Mouse (Mus musculus) c-Kit-positive CD71-negative TER-119-negative erythroid progenitor cells, embryonic 14.5 days (primary cell): Measurements from ENCODE around the gene Atl2.

ENCODE experiments used
- DNase-seq: peaks from one replicate; pipeline ENCODE4 v3.0.0-alpha.2; 2013; ENCODE audit warnings: low read depth

The Atl2 gene

DNA sequence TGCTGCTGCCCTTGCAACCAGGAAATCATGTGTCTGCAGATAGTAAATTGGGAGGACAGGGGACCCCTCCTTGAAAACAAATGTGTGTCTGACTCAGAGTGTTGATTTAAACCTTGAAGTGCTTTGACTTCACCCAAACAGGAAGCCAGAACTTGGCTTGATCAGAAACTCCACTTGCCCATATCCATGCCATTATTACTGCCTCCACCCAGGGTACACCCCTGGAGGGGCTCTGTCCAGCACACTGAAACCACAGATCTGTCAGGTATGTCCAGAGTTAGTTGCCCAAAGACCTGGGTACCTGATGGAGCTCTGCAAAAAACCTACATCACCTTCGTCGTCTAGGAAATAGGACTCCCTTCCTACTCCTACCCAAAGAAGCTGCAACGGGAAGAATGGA, 77.0 kb downstream of the Atl2 start:
- DNase-seq: no peak

DNA sequence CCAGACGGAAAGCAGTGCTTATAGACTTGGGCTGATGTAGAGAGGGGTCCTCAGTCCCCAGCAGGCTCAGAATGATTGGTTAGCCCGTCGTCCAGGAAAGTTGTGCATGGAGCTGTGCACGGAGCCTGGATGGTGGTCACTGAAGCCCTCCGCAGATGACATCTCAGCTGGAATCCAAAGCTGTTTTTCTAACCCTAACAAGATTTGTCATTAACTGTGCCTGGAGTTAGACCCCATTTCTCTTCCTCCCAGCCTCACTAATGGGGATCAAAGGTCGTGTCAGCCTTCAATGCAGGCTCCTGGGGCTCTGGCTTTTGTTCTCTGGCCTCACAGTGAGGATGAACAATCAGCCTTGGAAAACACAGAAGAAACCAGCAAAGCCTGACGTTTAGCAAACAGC, 77.9 kb downstream of the Atl2 start:
- DNase-seq: no peak

DNA sequence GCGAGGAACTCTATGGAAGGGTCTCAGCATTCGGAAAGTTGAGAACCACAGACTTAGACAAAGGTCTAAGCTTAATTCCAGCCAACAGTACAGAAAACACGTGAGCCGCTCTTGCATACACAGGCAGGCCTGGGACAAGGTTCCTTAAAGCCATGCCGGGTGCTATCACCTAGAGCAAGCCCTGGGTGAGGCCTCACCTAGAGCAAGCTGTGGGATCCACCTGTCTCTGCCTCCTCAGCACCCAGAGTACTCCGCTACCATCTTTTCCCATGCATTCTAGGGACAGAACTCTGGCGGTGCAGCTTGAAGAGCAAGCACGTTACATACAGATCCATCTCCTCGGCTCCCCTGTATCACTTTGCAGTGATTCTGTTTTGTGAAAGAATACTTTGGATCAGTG, 78.4 kb downstream of the Atl2 start:
- DNase-seq: no peak

DNA sequence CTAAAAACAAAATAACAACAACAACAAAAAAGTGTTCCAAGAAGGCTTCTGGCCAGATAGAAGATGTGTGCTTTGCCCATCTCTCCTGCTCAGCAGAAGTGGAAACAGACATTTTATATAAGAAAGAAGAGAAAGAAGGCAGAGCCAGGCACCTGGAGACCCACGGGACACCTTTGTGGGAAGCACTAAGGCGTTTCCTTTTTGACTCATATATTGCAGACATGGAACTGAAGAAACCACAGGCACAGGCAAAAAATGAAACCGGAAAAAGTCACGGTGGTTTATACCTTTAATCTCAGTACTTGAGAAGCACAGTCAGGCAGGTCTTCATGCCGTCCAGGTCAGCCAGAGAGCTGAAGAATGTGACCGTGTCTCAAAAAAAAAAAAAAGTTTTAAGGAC, 79.0 kb downstream of the Atl2 start:
- DNase-seq: no peak

DNA sequence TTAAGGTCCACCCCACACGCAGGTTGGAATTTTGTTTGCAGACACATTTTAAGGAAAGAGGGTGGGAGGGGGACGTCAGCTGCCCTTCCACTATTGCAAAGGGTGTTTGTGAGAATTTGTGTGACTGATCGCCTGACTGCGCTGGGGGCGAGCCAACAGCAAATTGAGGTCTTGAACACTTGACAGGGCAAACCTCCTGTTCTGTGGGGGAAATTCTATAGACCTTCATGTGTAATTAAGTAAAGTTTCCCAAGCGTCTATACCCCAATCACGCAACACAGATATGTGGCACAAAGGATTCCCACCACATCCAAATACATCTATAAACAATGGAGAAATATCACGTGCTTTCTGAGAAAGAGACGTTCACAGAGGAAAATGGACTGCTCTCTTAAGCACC, 85.5 kb downstream of the Atl2 start:
- DNase-seq: no peak

DNA sequence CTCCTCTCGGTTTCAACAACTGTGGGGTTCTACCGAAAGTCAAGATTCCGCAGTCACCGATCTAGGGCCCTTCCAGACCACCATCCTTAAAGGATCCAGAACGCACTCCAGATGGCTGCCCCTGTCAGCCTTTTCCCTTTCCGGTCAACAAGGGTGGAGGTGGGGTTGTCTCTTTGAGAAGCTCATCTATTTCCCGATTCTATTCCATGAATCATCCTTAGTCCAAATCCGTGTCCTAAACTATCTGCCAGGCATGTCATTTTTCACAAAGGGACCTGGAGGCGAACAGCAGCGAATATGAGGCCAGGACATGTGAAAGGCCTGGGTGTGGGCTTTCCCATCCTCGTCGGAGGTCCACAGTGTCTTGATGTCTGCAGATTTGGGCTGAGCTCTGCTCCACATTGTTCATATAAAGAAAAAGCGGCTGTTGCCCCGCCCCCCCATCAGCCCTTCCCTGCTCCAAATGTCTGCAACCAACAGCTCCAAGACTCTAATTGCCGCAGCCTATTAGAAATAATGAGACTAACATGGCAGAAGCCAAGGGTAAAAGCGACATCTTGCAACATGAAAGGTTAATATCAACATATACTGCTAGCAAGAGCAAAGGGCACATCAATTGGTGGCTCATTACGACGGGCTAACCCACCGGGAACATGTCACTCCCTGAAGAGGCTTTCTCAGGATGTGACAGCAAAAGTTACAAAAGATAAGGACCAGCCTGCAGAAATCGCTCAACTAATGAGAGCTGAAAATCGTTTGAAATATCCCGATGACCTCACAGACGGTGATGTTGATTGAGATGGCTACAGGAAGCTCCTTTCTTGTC, 86.2 kb downstream of the Atl2 start:
- DNase-seq: no peak

DNA sequence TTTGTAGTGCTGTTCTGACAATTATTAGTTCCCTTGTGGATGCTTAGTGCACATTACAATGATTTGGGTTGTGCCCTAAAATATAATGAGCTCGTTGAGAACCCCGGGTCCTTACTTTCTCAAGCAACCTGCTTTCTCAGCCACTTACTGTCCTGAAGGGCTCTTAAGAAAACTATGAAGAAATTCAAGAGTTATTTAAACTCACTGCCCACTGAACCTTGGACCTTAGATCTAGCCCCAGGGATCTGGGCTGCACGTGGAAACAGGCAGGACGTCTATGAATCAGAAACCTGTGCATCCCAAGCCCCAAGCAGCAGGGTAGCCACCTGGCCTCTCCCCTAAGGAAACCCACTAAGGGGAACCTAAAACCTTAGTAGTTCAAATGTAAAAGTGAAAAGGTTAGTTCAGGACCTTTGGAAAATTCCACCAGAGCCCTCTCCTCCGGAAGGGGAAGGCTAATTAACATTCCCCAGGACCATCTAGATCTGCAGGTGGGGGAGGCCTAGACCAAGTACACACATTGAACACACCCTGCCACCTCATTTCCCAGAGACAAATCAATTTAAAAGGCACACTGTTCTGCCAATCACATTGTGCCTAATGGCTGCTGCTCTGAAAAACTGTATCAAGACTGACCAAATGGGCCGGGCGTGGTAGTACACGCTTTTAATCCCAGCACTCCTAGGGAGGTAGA, 88.5 kb downstream of the Atl2 start:
- no peak for DNase-seq

DNA sequence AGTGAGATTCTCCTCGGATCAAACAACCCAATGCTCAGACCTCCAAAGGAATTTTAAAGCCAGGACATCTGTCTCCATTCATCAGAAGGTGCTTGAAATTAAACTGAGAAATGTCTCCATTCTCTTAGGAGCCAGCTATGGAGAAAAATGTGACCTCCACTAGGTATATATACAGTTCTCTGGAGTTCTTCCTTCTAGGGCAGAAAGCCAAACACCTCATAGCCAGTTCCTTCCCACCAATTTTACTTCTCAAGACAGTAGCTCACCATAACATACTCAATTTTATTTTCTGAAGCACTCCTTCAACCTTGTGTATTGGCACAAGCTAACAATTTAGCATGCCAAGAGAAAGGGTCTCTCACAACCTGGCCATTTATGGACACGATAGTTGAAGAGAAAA, 91.2 kb downstream of the Atl2 start:
- DNase-seq: no peak

DNA sequence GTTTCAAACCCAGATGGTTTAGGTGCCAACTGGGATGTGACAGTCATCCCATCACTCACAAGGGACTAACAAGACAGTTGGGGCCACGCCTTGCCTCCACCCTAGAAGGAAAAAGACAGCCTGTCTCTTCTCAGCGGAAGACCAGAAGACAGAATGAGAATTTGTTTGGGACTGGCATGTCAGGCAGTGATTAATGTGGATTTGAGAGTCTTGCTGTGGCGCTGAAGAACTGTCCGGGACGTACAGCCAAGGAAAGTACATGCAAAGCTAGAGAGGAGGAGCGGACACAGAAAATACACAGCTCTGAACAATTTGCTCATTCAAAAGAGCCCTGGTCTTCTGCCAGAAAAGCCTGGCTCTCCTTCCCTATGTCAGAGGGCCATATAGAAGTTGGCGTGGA, 93.9 kb downstream of the Atl2 start:
- DNase-seq: no peak

DNA sequence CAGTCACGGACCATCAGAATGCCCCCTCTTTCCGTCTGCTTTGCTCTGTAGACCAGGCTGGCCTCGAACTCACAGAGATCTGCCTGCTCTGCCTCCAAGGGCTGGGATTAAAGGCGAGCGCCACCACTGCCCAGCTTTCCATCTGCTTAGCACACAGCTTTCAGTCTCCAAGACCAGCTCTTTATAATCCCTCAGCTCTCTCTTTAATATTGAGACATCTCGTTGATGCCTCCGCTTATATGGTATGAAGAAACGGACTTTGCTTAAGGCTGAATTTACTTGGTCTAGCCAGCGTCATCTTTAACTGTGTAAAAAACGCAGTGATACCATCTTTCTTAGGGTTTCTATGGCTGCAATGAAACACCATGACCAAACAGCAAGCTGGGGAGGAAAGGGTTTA, 97.1 kb downstream of the Atl2 start:
- no peak for DNase-seq
